Mouse (Mus musculus): ENCODE data around the gene Ldhb. TPM values are rescaled to one million over a fixed set of nuclear protein-coding genes. Genes with fewer than 3 reads are reported as not detected.

Gene Ldhb
- polyA plus RNA-seq, 1 experiment from 2014 or later, result 578 TPM

Other genes starting within 250 kb of the Ldhb start
- gene Iapp, start 209.5 kb downstream of the Ldhb start, polyA plus RNA-seq (2014; fragmentation: Nextera tagmentation; extraction: Ambion mirVana), result not detected in 2 replicates
- gene Slco1a5, start 185.0 kb downstream of the Ldhb start, polyA plus RNA-seq (2014; fragmentation: Nextera tagmentation; extraction: Ambion mirVana), result 0.12 TPM in 1 of 2 replicates, not detected in the other
- 17.3 and 19.6 TPM in 2 replicates for gene Pyroxd1, start 162.3 kb downstream of the Ldhb start, polyA plus RNA-seq (2014; fragmentation: Nextera tagmentation; extraction: Ambion mirVana)
- 18.3 and 30.8 TPM in 2 replicates for gene Recql, start 120.9 kb downstream of the Ldhb start, polyA plus RNA-seq (2014; fragmentation: Nextera tagmentation; extraction: Ambion mirVana)
- gene Golt1b, start 120.7 kb downstream of the Ldhb start, polyA plus RNA-seq (2014; fragmentation: Nextera tagmentation; extraction: Ambion mirVana), result 110 and 122 TPM in 2 replicates
- gene Spx, start 94.5 kb downstream of the Ldhb start, polyA plus RNA-seq (2014; fragmentation: Nextera tagmentation; extraction: Ambion mirVana), result 0.43 and 0.95 TPM in 2 replicates
- gene Gys2, start 34.8 kb downstream of the Ldhb start, polyA plus RNA-seq (2014; fragmentation: Nextera tagmentation; extraction: Ambion mirVana), result not detected in 2 replicates
- gene Kcnj8, start 63.7 kb upstream of the Ldhb start, polyA plus RNA-seq (2014; fragmentation: Nextera tagmentation; extraction: Ambion mirVana), result 18.8 and 21.0 TPM in 2 replicates
- 6.4 and 7.3 TPM in 2 replicates for gene Abcc9, start 194.4 kb upstream of the Ldhb start, polyA plus RNA-seq (2014; fragmentation: Nextera tagmentation; extraction: Ambion mirVana)
- 81.1 and 85.6 TPM in 2 replicates for gene Cmas, start 248.7 kb upstream of the Ldhb start, polyA plus RNA-seq (2014; fragmentation: Nextera tagmentation; extraction: Ambion mirVana)

All from kidney, embryonic 14.5 days (tissue).